Mouse (Mus musculus) heart, adult 10 weeks (tissue): ENCODE results near the gene Ogfr. TPM values are rescaled to one million over a fixed set of nuclear protein-coding genes. Genes with fewer than 3 reads are reported as not detected.

Experiments
- polyA plus RNA-seq: library from polyadenylated mRNA; stranded (reverse); fragments of 350-450 nt; fragmentation: Illumina TruSeq; extraction: RNeasy Lipid Tissue Mini Kit (QIAGEN cat#74804); gene quantifications from one replicate; pipeline ENCODE4 v1.2.3, GENCODE M21; 2014; ENCODE audit warnings: low read depth, low replicate concordance

The Ogfr gene
- polyA plus RNA-seq = 34.1 TPM

DNA sequence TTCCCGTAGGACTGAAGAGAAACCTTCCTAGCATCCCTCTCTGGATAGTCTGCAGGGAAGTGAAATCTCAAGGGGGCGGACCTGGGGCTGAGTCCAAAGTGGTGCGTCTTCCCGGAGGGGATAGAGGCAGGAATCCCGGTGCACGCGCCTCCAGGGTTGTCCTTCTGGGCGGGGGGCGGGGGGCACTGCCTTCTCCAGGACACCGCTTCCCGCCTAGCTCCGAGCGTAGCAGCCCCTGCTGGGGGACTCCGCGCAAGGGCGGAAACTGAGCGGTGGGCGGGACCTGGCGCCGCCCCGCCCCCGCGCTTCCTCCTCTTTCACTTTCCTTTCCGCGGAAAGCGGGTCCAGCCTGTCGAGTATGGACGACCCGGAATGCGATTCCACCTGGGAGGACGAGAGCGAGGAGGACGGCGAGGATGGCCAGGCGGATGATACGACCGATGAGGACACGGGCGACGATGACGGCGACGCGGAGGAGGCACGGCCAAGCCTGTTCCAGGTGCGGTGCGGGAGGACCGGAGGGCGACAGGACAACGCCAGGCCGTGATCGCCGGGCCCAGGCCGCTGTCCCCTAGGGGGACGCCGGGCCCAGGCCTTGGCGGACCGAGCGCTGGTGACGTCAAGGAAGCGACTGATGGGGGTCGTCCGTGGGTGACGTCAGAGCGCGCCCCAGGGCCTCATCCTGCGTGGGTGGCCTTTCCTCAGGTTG is at the start of gene Ogfr:
TSS of gene Ogfr (plus strand) at position 123 of the 709 bp plus-strand sequence.

GRCm38 (mm10) chr2:180581002-180581401 is 8.0 kb upstream of the Ogfr start, which contains the start of gene Mrgbp:
Gene Mrgbp, plus strand, starts transcription at chr2:180581304.

DNA sequence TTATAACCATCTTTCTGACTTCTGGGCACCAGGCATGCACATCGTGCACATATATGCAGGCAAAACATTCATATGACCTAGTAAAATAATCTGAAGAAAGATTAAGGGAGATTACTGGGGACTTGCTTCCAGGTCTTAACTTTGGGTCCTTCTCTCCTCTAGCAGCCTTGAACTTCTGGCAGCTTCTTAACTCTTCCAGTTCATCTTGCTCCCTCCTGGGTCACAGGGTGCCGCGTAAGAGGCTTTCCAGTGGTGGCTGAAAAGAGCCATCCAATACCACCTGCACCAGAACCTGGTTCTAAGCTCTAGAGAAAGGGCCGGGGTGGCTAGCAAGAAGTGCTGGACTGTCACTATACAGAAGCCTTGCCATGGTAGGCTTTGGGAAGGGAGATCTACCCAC is 8.4 kb downstream of the Ogfr start, which contains the start of gene Col9a3:
TSS of gene Col9a3 (plus strand) at position 301 of the 400 bp plus-strand sequence.

DNA sequence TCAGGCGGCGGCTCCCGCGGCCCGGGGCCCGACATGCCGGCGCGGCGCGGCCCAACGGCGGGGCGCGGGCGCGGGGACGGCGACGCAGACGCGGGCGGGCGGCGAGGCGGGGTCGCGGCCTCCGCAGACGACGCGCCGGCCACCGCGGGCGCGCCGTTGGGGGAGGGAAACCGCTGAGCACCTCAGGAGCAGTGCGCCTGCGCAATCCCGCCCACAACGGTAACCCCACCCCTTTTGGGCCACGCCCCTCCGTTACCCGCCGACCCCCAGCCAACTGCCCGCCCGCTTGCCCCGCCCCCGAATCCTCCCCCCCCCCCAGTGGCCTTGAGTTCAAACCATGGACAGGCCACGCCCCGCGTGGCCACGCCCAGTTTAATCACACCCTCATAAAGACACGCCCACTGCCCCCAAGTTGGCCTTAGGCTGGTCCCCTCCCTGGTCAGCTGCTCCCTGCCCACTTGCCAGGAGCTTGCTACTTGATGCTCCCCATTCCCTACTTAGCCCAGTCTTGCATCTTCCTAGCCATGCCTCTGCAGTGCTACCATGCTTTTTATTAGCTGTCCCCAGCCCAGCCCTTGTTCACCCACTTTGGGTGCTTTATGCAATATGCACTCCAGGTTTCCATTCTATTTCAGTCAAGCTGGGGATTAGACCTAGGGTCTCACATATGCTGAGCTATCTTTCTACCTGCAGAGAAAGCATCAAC is 53.7 kb downstream of the Ogfr start, which contains the start of gene Tcfl5:
TSS of gene Tcfl5 (minus strand) at position 154 of the 706 bp plus-strand sequence.

Other genes starting within 250 kb of the Ogfr start
- gene Slco4a1, start 133.0 kb upstream of the Ogfr start, polyA plus RNA-seq = not detected
- gene Ntsr1, start 89.3 kb upstream of the Ogfr start, polyA plus RNA-seq = not detected
- 19.6 TPM for gene Mrgbp, start 7.9 kb upstream of the Ogfr start, polyA plus RNA-seq
- 0.21 TPM for gene Col9a3, start 8.5 kb downstream of the Ogfr start, polyA plus RNA-seq
- not detected for gene Tcfl5, start 53.5 kb downstream of the Ogfr start, polyA plus RNA-seq
- gene Dido1, start 120.8 kb downstream of the Ogfr start, polyA plus RNA-seq = 18.7 TPM
- gene Gid8, start 120.9 kb downstream of the Ogfr start, polyA plus RNA-seq = 64.8 TPM
- gene Slc17a9, start 136.0 kb downstream of the Ogfr start, polyA plus RNA-seq = 1.7 TPM
- not detected for gene Bhlhe23, start 187.7 kb downstream of the Ogfr start, polyA plus RNA-seq